Mouse (Mus musculus): ENCODE results near the gene Kcng4. TPM values are rescaled to one million over a fixed set of nuclear protein-coding genes. Genes with fewer than 3 reads are reported as not detected.

Kcng4 gene
- polyA plus RNA-seq, 1 experiment: 0.82 TPM

- H3K27ac ChIP-seq (ENCODE audit: insufficient read depth, low read depth, low read length): peak overlapping the region; percentile 89
- TF ChIP-seq POLR2A (IDR thresholded peaks at IDR 0.05; ENCODE audit: low read depth, low read length): no peak
- no peak for TF ChIP-seq CTCF (IDR thresholded peaks at IDR 0.05; ENCODE audit: extremely low read depth, insufficient read length, insufficient replicate concordance, low read depth, low read length)
These were observed 56.4 kb downstream of the Kcng4 start for GRCm38 (mm10) chr8:119579096-119579495.

DNA sequence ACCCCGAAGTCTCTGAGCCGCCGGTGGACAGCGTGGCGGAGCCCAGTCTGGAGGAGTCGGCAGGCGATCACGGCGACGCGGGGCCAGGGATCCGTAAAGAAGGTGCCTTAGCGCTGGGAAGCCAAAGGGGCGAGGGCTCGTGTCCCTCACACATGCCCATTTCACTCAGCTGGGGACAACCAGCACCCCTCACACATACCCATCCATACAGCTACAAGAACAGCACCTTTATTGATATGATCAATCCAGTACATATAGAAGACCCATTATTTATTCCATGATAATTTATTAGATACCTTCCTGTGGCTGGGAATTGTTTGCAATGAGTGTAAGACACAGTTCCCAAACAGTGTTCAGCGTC, 60.1 kb downstream of the Kcng4 start:
- Histone ChIP-seq H3K27me3 (ENCODE audit: control insufficient read depth, insufficient read depth, low read length) (no peaks in the 10 kb centered on the region), H3K4me3 (ENCODE audit: low read depth, low read length) (peak overlapping the region; percentile 89), H3K27ac (ENCODE audit: insufficient read depth, low read depth, low read length) (no peak overlapping the region), H3K4me1 (ENCODE audit: control insufficient read depth, insufficient read depth, insufficient read length, low read length) (peaks cover 23% of the 10 kb centered on the region), H3K36me3 (ENCODE audit: control insufficient read depth, insufficient read depth, low read length) (0 out of 2 replicates have a peak, but pooled peaks cover 2% of the 10 kb centered on the region)
- no peak for TF ChIP-seq POLR2A (IDR thresholded peaks at IDR 0.05; ENCODE audit: low read depth, low read length)
- 2% methylated on average over 16 of the region's 16 CpGs for WGBS

More at GRCm38 (mm10) chr8:119579096-119579495, 56.4 kb downstream of the Kcng4 start:
- WGBS: 50% methylated on average over 13 of the region's 13 CpGs
- no peaks in the 10 kb centered on the region for H3K27me3 ChIP-seq (ENCODE audit: control insufficient read depth, insufficient read depth, low read length)
- peaks cover 21% of the 10 kb centered on the region for H3K4me1 ChIP-seq (ENCODE audit: control insufficient read depth, insufficient read depth, insufficient read length, low read length)
- no peaks in the 10 kb centered on the region for H3K36me3 ChIP-seq (ENCODE audit: control insufficient read depth, insufficient read depth, low read length)
- H3K4me3 ChIP-seq (ENCODE audit: low read depth, low read length): no peak overlapping the region

DNA sequence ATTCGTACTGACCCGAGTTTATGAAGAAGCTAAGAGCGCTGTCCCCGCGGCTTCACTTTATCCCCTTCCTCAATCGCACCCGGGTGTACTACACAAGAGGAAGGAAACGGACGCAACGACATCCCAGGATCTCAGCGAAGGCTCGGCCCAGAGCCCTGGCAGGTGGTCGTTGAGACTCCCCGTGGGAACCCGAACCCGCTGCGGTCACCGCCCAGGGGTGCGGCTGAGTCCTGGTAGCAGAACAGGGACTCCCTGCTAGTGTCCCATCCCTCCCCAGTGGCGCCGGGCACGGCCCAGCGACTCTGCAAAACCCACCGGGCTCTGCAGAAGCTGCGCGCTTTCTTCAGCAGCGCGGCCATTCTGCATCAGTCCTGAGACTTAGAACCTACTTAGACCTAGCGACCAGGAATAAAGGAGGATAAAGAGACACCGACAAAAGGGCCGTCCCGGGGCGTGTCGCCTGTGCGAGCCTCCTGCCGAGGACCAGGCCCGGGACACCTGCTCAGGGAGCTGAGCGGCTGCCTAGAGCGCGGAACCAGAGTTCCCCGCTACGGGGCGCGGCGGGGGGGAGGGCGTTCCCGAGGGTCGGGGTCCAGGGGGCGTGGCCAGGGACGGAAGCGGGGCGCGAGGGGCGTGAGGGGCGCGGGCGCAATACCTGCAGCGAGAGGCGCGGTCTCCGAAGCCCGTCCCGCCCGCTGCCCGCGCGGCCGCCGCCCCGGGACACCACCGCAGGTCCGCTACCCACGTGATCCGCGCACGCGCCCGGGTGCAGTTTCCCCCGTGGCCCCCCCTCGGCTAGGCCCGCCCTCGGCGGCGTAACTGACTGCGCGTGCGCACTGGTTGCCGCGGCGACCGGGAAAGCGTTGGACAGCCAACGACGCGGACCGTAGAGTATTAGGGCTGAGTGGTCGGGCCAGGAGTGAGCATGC, 60.8 kb downstream of the Kcng4 start, which contains the start of the genes Hsdl1 and Dnaaf1:
Gene Hsdl1 (minus strand): TSS at position 747 of the 929 bp plus-strand sequence.
Gene Dnaaf1 (plus strand): TSS at position 799 of the 929 bp plus-strand sequence.
- TF ChIP-seq CTCF (IDR thresholded peaks at IDR 0.05; ENCODE audit: extremely low read depth, insufficient read length, insufficient replicate concordance, low read depth, low read length): no peak
- peak; percentile 15; the same call in 1 of the 2 replicates for TF ChIP-seq POLR2A (IDR thresholded peaks at IDR 0.05; ENCODE audit: low read depth, low read length)
- H3K27ac ChIP-seq (ENCODE audit: insufficient read depth, low read depth, low read length): peak within 1 kb of the TSS; percentile 81
- H3K27me3 ChIP-seq (ENCODE audit: control insufficient read depth, insufficient read depth, low read length): no peaks in the 10 kb centered on the region
- H3K4me3 ChIP-seq (ENCODE audit: low read depth, low read length): peak within 1 kb of the TSS; percentile 89
- peaks cover 18% of the 10 kb centered on the region for H3K4me1 ChIP-seq (ENCODE audit: control insufficient read depth, insufficient read depth, insufficient read length, low read length)
- 0 out of 2 replicates have a peak, but pooled peaks cover 2% of the 10 kb centered on the region for H3K36me3 ChIP-seq (ENCODE audit: control insufficient read depth, insufficient read depth, low read length)
- WGBS: under 1% methylated on average over 97 of the region's 97 CpGs

Other genes starting within 250 kb of the Kcng4 start
- gene Mlycd, start 240.8 kb downstream of the Kcng4 start, polyA plus RNA-seq (2012; rRNA removed): 29.0 and 49.6 TPM in 2 replicates
- 78.7 and 306 TPM in 2 replicates for gene Osgin1, start 201.6 kb downstream of the Kcng4 start, polyA plus RNA-seq (2012; rRNA removed)
- 0.44 and 0.72 TPM in 2 replicates for gene Necab2, start 189.0 kb downstream of the Kcng4 start, polyA plus RNA-seq (2012; rRNA removed)
- gene Slc38a8, start 134.0 kb downstream of the Kcng4 start, polyA plus RNA-seq (2012; rRNA removed): 0.36 and 0.68 TPM in 2 replicates
- 24.4 and 43.1 TPM in 2 replicates for gene Mbtps1, start 76.9 kb downstream of the Kcng4 start, polyA plus RNA-seq (2012; rRNA removed)
- 13.4 and 20.9 TPM in 2 replicates for gene Hsdl1, start 60.5 kb downstream of the Kcng4 start, polyA plus RNA-seq (2012; rRNA removed)
- 3.7 and 9.4 TPM in 2 replicates for gene Dnaaf1, start 60.4 kb downstream of the Kcng4 start, polyA plus RNA-seq (2012; rRNA removed)
- 15.9 and 23.6 TPM in 2 replicates for gene Taf1c, start 30.5 kb downstream of the Kcng4 start, polyA plus RNA-seq (2012; rRNA removed)
- gene Adad2, start 22.9 kb downstream of the Kcng4 start, polyA plus RNA-seq (2012; rRNA removed): 0.27 and 0.96 TPM in 2 replicates
- gene Wfdc1, start 30.7 kb upstream of the Kcng4 start, polyA plus RNA-seq (2012; rRNA removed): 33.8 and 34.5 TPM in 2 replicates
- gene Atp2c2, start 64.3 kb upstream of the Kcng4 start, polyA plus RNA-seq (2012; rRNA removed): 3.0 and 4.8 TPM in 2 replicates
- 4.6 and 7.4 TPM in 2 replicates for gene Tldc1, start 142.7 kb upstream of the Kcng4 start, polyA plus RNA-seq (2012; rRNA removed)
- gene Cotl1, start 204.9 kb upstream of the Kcng4 start, polyA plus RNA-seq (2012; rRNA removed): 206 and 264 TPM in 2 replicates
- gene Klhl36, start 226.6 kb upstream of the Kcng4 start, polyA plus RNA-seq (2012; rRNA removed): 11.5 and 23.8 TPM in 2 replicates

All from small intestine, adult 2 months (tissue).